Mouse (Mus musculus) forebrain, embryonic 11.5 days (tissue): ENCODE measurements around the gene Exph5. TPM values are rescaled to one million over a fixed set of nuclear protein-coding genes. Genes with fewer than 3 reads are reported as not detected.

ENCODE experiments used
- ATAC-seq: fragments of 200-750 bp; cut with Nextera tagmentation; replicated peaks from 2 replicates; pipeline ENCODE4 v1.8.0; 2017; ENCODE audit warnings: moderate TSS enrichment; ENCODE audit not compliant: low FRiP score
- DNase-seq: peaks from one replicate; pipeline ENCODE4 v3.0.0-alpha.2; 2017; ENCODE audit warnings: low spot score
- H3K27ac ChIP-seq: fragments of 300-500 bp; sonication (generic); 2 replicates; pipeline ENCODE4 v1.5.1; 2014; ENCODE audit warnings: low read depth, low read length
- H3K27me3 ChIP-seq: fragments of 300-500 bp; sonication (generic); 2 replicates; pipeline ENCODE4 v1.6.1; 2014; ENCODE audit warnings: mild to moderate bottlenecking, low read length, mixed read lengths; ENCODE audit not compliant: control insufficient read depth, insufficient read depth
- H3K36me3 ChIP-seq: fragments of 300-500 bp; sonication (generic); 2 replicates; pipeline ENCODE4 v1.6.1; 2014; ENCODE audit warnings: mild to moderate bottlenecking, low read length, moderate library complexity, mixed read lengths; ENCODE audit not compliant: control insufficient read depth, insufficient read depth
- H3K4me1 ChIP-seq: fragments of 300-500 bp; sonication (generic); replicated peaks from 2 replicates; pipeline ENCODE4 v1.6.1; 2014; ENCODE audit warnings: low read length, mixed read lengths; ENCODE audit not compliant: control insufficient read depth, insufficient read depth
- H3K4me2 ChIP-seq: fragments of 300-500 bp; sonication (generic); 2 replicates; pipeline ENCODE4 v1.6.1; 2014; ENCODE audit warnings: low read depth, mild to moderate bottlenecking, low read length, moderate library complexity, mixed read lengths; ENCODE audit not compliant: severe bottlenecking
- H3K4me3 ChIP-seq: fragments of 300-500 bp; sonication (generic); 2 replicates; pipeline ENCODE4 v1.5.1; 2014; ENCODE audit warnings: low read depth, low read length
- H3K9ac ChIP-seq: fragments of 300-500 bp; sonication (generic); 2 replicates; pipeline ENCODE4 v1.6.1; 2014; ENCODE audit warnings: low read length
- H3K9me3 ChIP-seq: fragments of 300-500 bp; sonication (generic); 2 replicates; pipeline ENCODE4 v1.6.1; 2016; ENCODE audit warnings: low read length, mixed read lengths; ENCODE audit not compliant: control insufficient read depth
- WGBS: fragments of 180-500 bp; shearing (Covaris S2); extraction: QIAGEN DNeasy Blood & Tissue Kit; methylation state at CpG from one replicate; pipeline ENCODE4 v1.1.7; 2014; 5-methylcytosine and 5-hydroxymethylcytosine counted together
- polyA plus RNA-seq: library from polyadenylated mRNA; unstranded; fragments of >200 nt; fragmentation: Nextera tagmentation; extraction: Ambion mirVana; gene quantifications from 2 replicates; pipeline ENCODE4 v1.2.1, GENCODE M21; 2014

Exph5 gene
- polyA plus RNA-seq, 1 experiment from 2014 or later = 0.64 TPM

DNA sequence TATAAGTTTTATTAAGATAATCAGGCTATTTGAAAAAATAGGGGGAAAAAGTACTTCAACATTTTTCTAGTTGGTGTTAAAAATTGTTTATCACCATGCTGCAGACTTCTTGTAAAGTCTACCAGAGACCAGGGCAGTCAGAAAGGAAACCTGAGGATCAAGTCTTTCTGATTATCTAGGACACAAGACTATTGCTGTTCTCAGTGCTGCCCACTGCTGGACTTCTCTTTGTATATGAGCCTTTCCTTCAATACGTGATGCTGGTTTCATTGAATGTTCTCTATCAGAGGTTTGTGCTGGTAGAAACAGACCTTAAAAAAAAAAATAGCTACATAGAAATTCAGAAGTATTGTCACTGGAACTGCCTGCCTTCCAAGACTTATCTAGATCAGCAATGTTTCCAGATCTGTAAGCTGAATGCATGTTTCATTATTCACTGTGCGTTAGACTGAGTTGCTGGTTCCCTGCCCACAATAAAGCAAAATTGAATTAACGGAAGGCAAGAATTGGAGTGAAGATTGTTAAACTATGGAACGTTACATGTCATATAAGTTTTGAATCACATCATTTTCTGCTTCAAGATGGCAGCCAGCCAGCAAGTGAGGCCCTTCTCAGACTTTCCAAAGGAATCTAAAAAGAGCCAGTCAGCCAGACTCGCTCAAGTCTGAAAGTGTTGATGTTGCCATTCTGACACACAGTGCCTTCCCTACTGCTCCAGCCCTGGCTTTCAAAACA, 32.6 kb upstream of the Exph5 start:
- Histone ChIP-seq H3K27me3 (no peaks in the 10 kb centered on the region), H3K4me2 (no peak overlapping the region), H3K9ac (no peak overlapping the region), H3K27ac (no peak overlapping the region), H3K9me3 (no peaks in the 10 kb centered on the region), H3K4me3 (no peak overlapping the region), H3K36me3 (no peaks in the 10 kb centered on the region), H3K4me1 (no peaks in the 10 kb centered on the region)
- ATAC-seq (no peak), DNase-seq (no peak)
- WGBS = 81% methylated on average over 5 of the region's 5 CpGs

DNA sequence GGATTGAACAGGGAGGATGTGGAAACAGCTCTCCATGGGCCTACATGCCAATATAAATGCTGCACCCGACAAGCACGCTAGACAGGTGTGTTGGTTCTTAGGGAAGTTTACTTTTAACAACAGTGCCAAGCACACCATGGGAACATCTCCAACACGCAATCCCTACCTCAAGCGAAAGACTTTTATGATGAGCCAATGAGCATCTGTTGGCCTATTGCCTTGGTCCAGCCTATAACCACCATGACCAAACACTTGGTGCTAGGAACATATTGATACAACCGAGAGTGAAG, 32.1 kb upstream of the Exph5 start:
- Histone ChIP-seq H3K27ac (no peak overlapping the region), H3K9me3 (no peaks in the 10 kb centered on the region), H3K9ac (no peak overlapping the region), H3K36me3 (no peaks in the 10 kb centered on the region), H3K4me3 (no peak overlapping the region), H3K4me2 (no peak overlapping the region), H3K27me3 (no peaks in the 10 kb centered on the region), H3K4me1 (no peaks in the 10 kb centered on the region)
- ATAC-seq (no peak), DNase-seq (no peak)
- WGBS = 95% methylated on average over 5 of the region's 5 CpGs

DNA sequence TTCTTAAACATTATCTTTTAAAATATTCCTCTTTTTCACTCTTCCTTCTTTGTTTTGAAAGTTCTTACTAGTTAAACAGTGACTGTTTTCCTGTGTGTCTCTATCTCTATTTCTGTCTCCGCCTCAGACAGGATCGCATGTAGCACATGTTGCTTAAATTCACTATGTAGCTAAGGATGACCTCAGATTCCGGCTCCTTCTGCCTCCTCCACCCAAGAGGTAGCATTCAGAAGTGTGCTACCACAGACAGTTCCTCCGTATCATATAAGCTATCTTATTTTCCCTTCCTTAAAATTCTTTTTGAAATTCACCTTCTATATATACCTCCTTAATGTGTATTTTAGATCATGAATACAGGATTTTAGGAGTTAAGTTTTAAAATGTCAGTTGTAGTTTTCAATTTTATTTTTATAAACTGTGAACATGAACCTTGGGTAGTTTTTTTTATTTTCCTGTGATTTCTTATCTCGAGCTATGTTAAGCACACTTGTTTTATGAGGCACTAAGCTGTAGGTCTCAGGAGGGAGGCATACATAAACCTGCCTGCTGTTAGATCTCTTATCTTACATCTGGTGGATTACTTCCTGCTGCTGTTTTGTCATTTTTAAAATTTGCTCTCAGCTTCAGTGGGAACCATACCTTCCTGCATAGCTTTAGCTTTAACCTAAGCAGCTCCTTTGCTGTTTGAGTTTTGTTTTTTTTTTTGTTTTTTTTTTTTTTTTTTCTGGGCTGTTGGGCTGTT, 30.0 kb upstream of the Exph5 start:
- ATAC-seq = no peak
- Histone ChIP-seq H3K9ac (no peak overlapping the region), H3K4me2 (no peak overlapping the region), H3K4me1 (no peaks in the 10 kb centered on the region), H3K4me3 (no peak overlapping the region), H3K27me3 (no peaks in the 10 kb centered on the region), H3K9me3 (no peaks in the 10 kb centered on the region), H3K36me3 (no peaks in the 10 kb centered on the region), H3K27ac (no peak overlapping the region)
- 79% methylated on average over 5 of the region's 5 CpGs for WGBS
- no peak for DNase-seq

DNA sequence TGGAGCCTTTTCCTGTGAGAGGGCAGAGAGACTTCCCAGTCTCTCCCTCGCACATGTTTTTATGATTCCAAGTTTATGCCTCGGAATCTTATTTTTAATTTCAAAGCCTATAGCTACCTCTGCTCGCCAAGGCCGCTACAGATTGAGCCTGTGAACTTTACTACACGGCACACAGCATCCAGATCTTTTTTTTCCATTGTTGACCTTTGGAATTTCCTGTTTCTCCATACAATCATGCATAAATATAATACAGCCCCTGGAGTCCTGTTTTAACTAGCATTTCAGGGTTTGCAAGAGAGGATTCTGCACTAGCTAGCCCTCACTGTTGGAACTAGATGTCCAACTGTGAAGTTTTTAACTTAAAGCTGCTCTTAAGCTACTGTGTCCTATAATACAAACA, 29.3 kb upstream of the Exph5 start:
- no peaks in the 10 kb centered on the region for H3K36me3 ChIP-seq
- no peak overlapping the region for H3K9ac ChIP-seq
- DNase-seq = no peak
- H3K9me3 ChIP-seq = no peaks in the 10 kb centered on the region
- H3K4me1 ChIP-seq = no peaks in the 10 kb centered on the region
- H3K4me3 ChIP-seq = no peak overlapping the region
- no peak overlapping the region for H3K27ac ChIP-seq
- ATAC-seq = no peak
- no peaks in the 10 kb centered on the region for H3K27me3 ChIP-seq
- 76% methylated on average over 5 of the region's 5 CpGs for WGBS
- no peak overlapping the region for H3K4me2 ChIP-seq

DNA sequence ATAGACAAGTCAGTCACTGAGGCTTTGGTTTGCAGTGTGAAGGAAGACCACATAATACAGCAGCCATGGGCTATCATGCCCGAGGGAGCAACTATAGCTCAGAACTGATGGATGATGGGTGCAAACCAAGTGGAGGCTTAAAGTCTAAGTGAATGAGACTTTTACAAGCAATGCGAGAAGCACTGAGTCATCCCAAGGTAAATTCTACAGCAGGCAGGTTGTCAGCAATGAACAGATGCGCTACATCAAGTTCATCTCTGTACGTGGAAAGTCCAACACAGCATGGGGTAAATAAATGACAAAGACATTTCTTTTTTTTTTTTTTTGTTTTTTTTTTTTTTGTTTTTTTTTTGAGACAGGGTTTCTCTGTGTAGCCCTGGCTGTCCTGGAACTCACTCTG, 28.8 kb upstream of the Exph5 start:
- ATAC-seq = no peak

DNA sequence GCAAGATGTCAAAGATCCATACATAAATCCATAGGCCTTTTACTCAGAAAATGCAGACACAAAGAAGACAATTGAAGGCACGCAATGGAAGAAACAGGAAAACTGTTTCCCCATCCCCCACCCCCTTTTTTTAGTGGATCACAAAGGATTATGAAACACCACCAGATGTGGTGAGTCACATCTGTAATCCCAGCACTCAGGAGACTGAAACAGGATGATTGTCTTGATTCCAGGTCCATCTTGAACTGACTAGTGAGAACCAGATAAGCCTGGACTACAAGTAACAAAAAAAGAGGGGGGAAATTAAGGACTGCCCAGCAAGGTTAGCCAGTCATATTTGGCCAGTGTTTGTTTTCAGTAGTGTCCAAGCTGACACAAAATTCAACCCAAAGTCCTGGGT, 25.1 kb upstream of the Exph5 start:
- 87% methylated on average over 1 of the region's 1 CpGs for WGBS

More for the DNA sequence above, 28.8 kb upstream of the Exph5 start:
- 82% methylated on average over 4 of the region's 4 CpGs for WGBS
- H3K27ac ChIP-seq = no peak overlapping the region
- no peak overlapping the region for H3K4me3 ChIP-seq
- no peaks in the 10 kb centered on the region for H3K9me3 ChIP-seq
- no peaks in the 10 kb centered on the region for H3K36me3 ChIP-seq
- no peak for DNase-seq
- no peaks in the 10 kb centered on the region for H3K27me3 ChIP-seq
- H3K4me2 ChIP-seq = no peak overlapping the region
- no peak overlapping the region for H3K9ac ChIP-seq
- H3K4me1 ChIP-seq = no peaks in the 10 kb centered on the region

DNA sequence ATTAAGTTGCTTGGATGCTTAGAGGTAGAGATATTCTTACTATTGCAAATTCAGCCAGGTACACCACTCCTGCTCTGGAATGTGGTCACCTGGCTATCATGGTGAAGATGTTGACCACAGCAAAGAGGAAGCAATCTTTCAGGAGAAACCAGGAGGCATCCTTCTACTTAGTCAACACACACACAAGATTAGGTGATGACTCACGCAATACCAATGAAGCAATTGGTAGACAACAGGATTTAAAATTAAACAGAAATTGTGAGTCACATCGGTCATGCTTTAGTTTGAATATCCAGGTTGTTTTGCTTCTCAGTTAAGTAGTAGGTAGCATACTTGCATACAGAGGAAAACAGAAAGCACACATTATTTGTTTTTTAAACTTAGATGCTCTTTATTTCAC, 22.5 kb upstream of the Exph5 start:
- no peak overlapping the region for H3K4me3 ChIP-seq
- DNase-seq = no peak
- no peak overlapping the region for H3K4me2 ChIP-seq
- no peaks in the 10 kb centered on the region for H3K9me3 ChIP-seq
- no peak overlapping the region for H3K9ac ChIP-seq
- 95% methylated on average over 2 of the region's 2 CpGs for WGBS
- H3K27me3 ChIP-seq = no peaks in the 10 kb centered on the region
- ATAC-seq = no peak
- H3K4me1 ChIP-seq = no peaks in the 10 kb centered on the region
- H3K36me3 ChIP-seq = no peaks in the 10 kb centered on the region
- no peak overlapping the region for H3K27ac ChIP-seq

More for the DNA sequence above, 25.1 kb upstream of the Exph5 start:
- H3K9ac ChIP-seq = no peak overlapping the region
- H3K4me2 ChIP-seq = no peak overlapping the region
- H3K27me3 ChIP-seq = no peaks in the 10 kb centered on the region
- no peak overlapping the region for H3K4me3 ChIP-seq
- no peaks in the 10 kb centered on the region for H3K9me3 ChIP-seq
- DNase-seq = no peak
- no peaks in the 10 kb centered on the region for H3K36me3 ChIP-seq
- no peak overlapping the region for H3K27ac ChIP-seq
- H3K4me1 ChIP-seq = no peaks in the 10 kb centered on the region
- no peak for ATAC-seq

DNA sequence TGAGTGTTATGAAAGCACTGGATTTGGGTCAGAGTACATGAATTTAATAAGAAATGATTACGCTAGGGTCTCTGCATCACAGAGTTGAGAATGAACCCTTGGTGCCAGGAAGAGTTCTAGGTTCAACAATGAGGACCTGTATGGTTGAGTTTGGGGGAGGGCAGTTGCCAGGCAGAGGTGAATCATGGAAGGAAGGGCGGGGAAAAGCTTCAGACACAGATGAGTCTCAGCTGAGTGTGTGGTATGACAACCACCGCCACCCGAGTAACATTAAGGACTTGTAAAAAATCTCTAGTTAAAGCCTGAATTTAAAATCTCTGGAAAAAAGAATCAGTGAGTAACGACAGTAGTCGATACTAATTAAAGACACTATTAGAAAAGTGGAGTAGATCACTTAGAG, 14.7 kb upstream of the Exph5 start:
- Histone ChIP-seq H3K4me2 (no peak overlapping the region), H3K36me3 (no peaks in the 10 kb centered on the region), H3K9me3 (no peaks in the 10 kb centered on the region), H3K27me3 (no peaks in the 10 kb centered on the region), H3K27ac (no peak overlapping the region), H3K4me1 (no peaks in the 10 kb centered on the region), H3K9ac (no peak overlapping the region), H3K4me3 (no peak overlapping the region)
- ATAC-seq (no peak), DNase-seq (no peak)
- WGBS = 89% methylated on average over 6 of the region's 6 CpGs

DNA sequence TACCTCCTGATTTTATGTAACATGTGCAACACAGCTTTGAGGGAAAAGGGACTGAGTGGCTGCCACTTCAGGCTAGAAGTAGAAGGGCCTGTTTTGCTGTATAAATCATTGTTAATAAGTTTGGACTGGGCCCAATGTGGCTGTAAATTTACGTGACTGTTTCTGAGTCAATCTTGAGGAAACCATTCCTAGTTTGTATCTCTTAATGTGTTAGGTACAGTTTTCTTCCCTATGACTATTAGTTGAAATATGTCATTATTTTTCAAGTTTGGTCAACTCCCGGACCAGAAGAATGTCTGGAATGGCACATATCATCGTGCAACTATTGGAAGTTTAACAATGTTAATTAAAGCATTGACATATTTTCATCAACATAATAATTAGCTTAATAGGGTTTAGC, 11.5 kb upstream of the Exph5 start:
- Histone ChIP-seq H3K9me3 (no peaks in the 10 kb centered on the region), H3K4me2 (no peak overlapping the region), H3K27me3 (no peaks in the 10 kb centered on the region), H3K36me3 (no peaks in the 10 kb centered on the region), H3K27ac (no peak overlapping the region), H3K9ac (no peak overlapping the region), H3K4me1 (no peaks in the 10 kb centered on the region), H3K4me3 (no peak overlapping the region)
- no peak for DNase-seq
- no peak for ATAC-seq
- WGBS = 90% methylated on average over 3 of the region's 3 CpGs
